Mouse (Mus musculus): ENCODE measurements around the gene Ift81.

The Ift81 gene

DNA sequence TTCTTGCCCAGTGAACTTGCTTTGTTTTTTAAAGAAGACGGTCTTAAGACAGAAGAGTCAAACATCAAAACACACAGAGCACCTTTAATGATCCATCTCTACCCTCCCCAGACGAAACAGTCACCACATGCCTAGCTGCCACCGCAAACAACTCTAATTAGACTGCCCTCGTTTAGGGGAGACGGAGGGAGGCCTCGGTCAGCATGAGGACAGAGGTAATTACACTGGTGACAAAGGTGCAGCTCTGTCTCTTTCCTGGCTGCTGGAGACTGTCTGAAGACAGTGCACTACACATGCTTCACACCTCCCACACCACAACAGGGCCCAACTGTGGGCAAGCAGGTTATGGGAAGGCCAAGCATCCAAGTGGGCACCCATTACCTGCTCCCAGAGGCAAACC is 66.5 kb downstream of the Ift81 start:
- DNase-seq (ENCODE audit: inconsistent ontology term), result no peak

DNA sequence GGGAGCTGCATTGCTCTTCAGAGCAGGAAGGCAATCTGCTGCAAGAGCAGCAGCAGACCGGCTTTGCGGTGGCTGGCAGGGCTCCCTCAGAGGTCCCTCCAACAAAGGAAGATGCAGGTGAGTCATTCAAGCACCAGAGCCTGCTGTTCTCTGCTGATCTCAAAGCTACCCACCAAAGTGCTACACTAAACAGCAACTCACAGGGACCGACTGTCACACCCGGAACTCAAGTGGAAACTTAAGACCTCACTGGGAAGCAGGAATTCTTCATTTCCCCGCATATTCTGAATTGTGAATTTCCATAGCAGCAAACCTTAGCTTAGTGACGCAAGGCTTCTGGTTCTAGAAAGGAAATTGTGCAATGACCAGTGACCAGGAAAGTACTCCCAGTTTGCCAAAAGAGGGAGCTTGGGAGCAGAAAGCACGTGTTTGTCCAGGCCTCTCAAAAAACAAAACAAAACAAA is 67.0 kb downstream of the Ift81 start:
- peak; percentile 88 for DNase-seq (ENCODE audit: inconsistent ontology term)

DNA sequence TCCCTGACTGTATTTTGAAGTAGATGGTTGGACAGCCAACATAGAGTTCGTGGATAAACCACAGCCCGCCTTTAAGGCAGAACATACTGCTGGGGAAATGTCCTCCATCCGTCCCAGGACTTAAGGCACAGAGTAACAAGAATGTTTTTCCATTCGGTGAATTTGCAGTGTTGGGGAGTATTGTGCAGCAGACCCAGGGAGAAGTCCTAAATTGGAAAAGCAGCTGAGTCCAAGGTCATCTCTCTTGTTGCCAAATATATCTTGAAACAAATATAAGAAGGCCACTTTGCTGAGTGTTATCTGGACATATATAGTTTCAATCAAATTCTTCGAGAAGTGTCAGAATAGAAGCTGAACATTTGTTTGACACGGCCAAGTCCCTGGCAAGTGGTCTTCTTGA is 70.9 kb downstream of the Ift81 start:
- DNase-seq (ENCODE audit: inconsistent ontology term), result no peak

DNA sequence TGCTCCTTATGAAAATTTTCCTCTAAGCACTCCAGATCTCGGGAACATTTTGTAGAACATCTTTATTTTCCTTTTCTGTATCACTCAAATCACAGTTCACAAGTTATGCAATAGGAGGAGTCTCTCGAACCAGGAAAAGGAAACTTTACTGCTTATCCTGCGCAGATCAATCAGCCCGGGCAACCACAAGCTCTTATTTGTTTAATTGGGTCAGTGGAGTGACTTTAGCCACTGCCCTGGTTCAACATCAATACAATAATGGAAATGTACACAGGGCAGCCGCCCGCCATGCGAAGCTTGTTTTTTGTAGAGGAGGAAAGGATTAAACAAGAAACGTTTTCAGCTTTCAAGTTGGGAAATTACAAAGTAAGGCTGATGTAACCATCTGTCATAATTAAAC is 72.4 kb downstream of the Ift81 start:
- DNase-seq (ENCODE audit: inconsistent ontology term), result no peak

DNA sequence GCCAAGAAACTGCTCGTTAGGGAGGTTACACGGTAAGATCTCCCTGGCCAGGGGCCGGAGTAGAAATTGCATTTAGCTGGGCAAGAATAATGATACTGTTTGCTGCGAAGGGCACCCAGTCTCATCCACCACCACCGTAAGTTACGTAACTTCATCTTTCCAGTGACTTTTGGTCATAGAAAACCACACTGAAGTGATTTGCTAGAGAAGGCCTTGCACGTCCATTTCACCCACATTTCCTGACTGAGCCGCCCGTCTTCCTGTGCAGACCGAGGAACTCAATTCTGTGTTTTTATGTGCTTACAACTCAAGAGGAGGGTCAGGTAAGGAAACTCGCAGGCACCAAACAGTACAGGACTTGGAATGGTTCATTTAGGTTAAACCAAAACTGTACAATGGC is 76.2 kb downstream of the Ift81 start:
- DNase-seq (ENCODE audit: inconsistent ontology term), result no peak

DNA sequence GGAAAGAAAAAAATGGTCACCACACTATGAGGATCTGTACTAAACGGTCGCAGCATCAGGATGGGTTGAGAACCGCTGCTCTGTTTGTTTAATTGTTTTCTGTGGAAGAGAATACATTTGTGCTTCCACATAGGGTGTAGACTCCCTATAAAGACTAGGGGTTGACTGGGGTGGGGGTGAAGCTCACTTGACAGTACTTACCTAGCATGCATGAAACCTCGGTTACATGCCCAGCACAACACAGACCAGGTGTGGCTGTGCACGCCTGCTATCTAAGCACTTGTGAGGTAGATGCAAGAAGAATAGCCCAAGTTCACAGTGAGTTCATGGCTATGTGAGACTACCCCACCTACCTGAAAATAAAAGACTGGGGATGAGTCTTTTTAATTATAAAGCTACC is 76.7 kb downstream of the Ift81 start:
- no peak for DNase-seq (ENCODE audit: inconsistent ontology term)

DNA sequence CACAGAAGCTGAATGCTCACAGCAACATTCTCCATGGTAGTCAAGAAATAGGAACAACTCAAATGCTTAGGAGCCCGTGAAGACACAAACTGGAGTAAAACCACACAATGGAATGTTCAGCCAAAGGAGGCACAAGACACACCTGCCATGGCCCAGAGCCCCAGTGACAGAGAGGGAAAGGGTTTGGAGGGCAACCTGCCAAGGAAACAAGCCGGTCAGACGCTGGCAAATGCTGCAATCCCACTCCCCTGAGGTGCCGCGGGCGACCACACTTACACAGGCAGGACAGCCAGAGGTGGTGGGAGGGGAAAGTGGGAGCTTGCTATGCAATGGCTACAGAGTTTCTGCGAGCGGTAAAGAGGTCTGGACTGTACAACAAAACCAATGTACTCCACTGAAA is 80.4 kb downstream of the Ift81 start:
- no peak for DNase-seq (ENCODE audit: inconsistent ontology term)

DNA sequence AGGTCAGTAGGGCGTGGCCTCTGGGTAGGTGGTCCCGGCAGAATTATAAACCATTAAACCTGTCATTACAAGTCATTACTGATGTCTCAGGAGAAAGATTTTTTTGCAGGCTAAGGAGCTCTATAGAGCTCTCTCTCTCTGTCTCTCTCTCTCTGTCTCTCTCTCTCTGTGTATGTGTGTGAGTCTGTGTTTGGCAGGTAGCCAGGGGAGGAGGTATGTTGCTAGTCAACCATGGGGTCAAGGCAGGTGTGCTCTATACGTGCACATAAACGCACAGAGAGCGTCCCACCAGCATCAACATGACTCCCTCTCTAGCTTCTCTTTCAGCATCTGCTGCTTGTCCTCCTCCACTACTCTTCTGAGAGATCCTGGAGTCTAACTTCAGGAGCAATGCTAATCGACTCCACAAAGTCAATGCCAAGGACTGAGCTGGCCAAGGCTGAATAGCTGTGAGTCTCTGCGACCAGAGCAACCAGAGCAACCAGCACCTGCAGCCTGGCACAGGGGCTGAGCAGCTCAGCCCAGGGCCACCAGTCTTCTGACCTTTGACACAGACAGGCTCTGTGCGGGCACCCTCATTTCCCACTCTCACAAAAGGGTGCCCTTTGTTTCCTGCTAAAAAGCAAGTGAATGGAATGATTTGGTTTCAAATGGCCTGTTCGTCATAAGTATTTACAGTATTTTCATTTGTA is 84.3 kb downstream of the Ift81 start:
- no peak for DNase-seq (ENCODE audit: inconsistent ontology term)

DNA sequence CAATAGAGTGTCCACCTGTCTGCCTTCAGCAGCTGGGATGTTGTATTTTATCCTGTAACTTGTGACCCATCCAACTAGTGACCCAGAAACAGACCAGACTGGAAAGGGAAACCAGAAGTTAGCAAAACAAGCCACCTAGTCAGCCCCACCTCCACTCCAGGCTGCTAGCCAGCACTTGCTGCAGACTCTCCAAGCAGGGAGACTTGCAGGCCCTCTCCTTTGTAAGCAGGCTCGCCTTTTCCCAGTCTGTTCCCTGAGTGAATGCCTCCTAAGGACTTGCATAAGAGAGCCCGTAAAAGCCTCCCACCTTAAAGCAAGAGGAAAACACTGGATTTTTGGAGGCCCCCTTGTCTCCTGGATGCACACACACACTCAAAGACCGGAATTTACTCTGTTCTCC is 85.0 kb downstream of the Ift81 start:
- DNase-seq (ENCODE audit: inconsistent ontology term), result peak; percentile 24

DNA sequence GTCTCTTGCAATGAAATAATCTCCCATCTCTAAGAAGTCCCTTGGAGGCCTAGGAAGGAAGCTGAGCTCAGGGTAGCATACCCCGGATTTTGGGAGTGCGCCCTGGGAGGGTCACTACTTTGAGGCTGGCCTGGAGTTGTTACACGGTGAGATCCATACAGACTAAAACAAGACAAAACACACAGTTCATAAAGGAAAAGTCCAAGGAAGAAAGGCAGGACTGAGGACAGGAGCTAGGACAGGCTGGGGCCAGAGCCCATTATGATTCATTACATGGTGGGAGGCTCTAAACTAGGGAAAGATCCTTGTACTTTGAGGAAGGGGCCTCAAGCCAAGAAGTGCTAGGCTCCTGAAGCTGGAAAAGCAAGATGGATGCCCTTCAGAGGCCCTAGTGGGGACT is 85.7 kb downstream of the Ift81 start:
- DNase-seq (ENCODE audit: inconsistent ontology term), result no peak

DNA sequence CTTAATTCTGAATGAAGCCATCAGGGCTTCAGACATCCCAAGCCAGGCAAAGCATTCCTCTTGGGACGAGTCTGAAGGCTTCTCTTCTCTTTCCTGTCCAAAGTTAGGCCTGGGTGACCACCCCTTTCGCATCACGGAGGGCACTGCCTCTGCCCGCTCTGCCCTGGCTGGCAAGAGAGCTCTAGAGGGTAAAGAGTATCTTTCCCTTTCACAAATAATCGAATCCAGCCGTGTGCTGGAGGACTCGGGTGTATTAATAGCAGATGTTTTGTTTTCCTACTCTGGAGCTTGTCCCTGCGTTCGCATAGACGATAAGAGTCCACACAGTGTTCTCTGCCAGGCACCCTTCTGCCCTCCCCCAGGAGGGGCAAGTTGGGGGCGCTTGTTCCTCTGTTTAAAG is 86.6 kb downstream of the Ift81 start:
- no peak for DNase-seq (ENCODE audit: inconsistent ontology term)

DNA sequence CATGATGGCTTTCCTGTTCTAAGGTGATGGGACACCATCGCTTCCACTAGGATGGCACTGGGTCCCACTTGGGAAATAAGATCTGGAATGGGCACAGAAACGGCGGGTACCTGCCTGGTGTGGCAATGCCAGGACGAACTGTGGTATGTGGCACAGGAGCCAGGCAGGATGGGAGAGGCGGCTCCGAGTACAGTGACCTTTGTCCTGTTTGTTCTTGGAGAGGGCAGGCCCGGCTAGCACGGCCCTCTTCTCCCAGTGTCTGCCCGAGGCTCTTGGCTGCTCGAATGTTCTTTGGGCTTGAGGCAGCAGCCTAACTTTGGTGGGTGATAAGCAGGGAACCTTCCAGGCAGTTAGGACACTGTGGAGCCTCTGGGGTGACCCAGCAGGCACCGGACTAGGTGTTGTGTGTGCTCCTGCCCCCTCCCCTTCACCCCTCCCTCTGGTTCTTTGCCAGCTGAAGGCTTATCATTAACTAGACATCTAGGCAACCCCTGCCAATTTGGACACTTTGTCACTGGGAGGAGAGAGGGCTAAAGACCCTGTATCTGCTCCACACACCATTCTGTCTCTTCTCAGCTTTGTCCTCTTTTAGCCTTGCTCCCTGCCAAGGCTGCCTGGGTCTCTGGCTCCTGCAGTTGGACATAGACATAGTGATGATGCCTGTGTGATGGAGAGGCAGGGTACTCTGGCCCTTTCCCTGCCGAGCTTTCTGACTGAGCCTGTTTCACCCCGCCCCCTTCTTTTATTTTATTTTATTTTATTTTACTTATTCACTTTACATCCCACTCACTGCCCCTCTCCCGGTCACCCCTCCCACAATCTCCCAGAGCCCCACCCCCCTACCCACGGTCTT is 87.2 kb downstream of the Ift81 start:
- no peak for DNase-seq (ENCODE audit: inconsistent ontology term)

DNA sequence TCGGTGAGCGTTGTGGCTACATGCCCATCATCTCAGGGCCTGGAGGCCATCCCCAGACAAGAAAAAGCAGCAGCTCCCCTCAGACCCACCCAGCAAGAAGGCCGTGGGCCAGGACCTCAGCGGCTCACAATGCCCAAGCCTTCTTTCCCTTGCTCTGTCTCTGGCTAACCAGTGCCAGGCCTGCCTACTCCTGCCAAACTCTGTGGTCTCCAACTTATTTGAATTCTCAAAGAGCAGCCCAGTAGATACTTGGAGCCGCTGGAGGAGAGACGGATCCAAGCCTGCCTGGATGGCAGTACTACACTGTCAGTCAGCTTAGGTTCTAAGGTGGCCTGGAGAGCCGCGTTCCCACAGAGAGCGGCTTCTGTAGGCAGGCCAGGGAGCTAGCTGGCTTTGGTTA is 87.9 kb downstream of the Ift81 start:
- DNase-seq (ENCODE audit: inconsistent ontology term), result peak; percentile 60

DNA sequence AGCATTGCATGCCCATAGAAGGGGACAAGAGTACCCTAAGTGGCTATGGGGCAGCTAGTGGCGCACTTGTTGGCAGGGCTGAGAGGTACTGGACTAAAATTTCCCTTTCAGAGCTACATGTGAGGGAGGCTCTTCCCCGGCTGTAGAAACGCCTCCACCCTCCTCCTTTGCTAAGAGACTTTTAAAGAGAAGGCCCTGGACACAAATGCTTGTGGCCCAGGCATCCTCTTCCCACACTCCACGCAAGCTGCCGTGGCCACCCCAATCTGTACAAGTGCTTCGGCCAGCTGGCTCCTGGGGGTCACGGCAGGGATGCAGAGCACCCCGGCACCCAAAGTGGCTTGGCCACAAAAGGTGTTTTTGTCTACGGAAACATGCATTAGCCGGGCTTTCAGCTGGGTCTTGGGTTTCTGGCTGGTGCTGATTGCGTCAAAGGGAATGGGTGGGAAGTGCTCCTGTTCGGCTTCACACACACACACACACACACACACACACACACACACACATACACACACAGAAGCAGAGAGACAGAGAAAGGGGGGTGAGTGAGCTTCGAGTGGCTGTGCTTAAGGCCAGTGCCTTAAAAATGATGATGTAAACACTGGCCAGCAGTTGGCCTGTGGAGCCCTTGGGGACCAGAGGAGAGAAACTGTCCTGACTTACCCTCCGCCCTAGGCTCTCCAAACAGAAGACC is 88.9 kb downstream of the Ift81 start:
- no peak for DNase-seq (ENCODE audit: inconsistent ontology term)

DNA sequence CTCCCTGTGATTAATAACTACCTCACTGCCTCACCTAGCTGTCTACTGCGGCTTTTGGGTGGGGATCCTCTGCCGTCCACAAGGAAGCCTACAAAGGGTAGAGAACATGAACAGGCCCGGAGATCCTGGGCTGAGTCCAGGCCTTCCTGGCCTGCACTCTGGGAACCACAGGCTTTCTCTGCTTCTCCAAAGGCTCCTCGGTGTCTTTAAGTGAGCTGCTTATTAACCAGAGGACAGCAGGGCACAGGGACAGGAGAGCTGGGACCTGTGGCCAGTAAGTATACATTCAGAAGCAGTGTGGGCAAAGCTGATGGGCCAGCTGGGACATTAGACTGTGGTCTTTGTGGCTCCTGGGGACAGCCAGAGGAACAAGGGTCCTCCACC is 89.5 kb downstream of the Ift81 start:
- no peak for DNase-seq (ENCODE audit: inconsistent ontology term)

DNA sequence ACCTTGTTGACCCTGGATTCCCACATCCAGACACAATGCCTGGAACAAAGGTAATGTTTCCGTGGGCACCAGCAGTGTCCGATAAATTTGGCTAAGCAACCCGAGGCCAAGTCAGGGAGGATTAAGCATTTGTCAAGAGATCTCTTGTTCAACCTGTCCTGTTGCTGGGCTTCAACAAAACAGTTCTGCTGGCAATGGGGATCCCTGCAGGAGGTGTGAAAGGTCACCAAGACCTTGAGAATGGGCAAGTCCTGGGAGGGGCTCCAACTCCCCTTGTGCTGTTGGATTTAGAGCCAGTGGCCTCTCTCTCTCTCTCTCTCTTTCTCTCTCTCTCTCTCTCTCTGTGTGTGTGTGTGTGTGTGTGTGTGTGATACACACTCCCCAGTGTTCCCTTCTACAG is 90.1 kb downstream of the Ift81 start:
- DNase-seq (ENCODE audit: inconsistent ontology term), result no peak

DNA sequence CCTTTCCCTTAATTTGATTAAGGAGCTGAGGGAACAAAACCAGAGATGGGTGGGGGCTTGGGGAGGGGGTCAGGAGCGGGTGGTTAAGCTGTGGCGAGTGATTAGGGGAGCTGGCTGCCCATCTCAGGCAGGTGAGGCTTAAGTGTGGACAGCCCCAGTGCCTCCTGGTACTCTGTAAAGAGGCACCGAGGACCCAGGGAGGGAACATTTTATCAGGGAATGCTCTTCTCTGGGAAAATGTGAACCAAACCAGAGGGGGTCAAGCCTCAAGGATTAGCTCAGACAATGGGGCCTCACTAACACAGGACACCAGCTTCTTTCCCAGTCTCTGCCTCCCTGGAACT is 93.2 kb downstream of the Ift81 start:
- DNase-seq (ENCODE audit: inconsistent ontology term), result no peak

DNA sequence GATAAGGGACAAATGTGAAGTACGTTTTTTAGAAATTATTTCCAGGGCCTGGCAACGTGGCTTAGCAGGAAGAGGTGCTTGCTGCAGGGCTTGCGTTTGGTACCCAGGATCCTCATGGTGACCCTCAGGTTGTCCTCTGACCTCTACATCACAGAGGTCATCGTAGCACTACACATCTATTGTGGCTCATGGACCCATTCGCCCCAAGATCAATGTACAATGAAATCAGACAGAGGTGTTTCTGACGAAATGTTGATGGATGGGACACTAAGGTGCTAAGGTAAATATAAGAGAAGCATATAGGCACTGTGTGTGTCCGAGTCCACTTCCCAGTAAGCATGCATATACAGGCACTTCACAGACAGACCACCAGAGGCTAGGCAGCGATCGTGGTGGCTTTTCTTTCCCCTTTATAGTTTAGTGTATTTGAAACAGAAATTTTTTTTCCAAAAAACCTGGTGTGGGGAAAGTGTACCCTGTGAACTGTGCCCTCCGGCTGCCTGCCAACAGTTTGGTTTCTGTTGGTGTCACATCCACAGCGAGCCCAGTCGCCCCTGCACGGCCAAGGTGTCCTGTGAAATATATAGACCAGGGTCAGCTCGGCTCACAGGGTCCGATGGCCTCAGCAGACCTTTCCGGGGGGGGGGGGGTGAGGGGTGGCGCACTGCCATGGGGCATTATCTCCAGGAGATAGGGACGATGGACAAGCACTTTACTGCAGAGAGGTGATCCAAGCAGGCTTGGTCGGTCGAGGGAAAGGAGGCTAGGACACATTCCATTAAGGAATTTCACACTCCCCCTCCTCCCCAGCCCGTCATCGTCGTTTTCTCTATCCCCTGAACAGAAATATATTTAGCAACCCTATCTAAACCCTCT is 93.8 kb downstream of the Ift81 start:
- no peak for DNase-seq (ENCODE audit: inconsistent ontology term)

DNA sequence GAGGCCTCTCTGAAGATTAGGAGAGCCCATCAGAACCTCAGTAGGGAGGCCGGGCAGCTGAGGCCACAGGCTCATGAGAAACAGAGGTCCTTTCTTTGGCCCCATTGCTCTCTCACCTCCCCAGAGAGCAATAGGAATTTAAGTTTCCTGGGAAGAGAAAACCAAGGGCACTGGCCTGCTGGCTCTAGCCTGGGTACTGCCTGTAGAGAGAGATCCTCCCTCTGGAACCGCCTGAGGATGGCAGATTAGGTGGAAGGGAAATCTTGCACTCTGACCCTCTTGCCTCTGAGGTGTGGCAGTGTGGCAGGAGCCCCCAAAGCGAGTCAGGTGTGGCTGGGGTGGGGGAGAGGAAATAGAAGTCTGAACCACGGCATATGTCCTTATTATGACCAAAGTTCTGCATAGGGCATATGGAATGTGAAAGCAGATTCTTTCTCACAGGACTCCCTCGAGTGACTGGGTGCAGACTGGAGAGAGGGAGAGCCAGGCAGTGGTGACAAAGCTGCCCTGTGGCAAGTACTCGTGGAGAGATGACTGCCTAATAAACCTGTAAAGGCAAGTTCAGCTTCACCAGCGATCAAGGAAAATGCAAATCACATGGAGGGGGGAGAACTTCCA is 95.2 kb downstream of the Ift81 start:
- no peak for DNase-seq (ENCODE audit: inconsistent ontology term)

DNA sequence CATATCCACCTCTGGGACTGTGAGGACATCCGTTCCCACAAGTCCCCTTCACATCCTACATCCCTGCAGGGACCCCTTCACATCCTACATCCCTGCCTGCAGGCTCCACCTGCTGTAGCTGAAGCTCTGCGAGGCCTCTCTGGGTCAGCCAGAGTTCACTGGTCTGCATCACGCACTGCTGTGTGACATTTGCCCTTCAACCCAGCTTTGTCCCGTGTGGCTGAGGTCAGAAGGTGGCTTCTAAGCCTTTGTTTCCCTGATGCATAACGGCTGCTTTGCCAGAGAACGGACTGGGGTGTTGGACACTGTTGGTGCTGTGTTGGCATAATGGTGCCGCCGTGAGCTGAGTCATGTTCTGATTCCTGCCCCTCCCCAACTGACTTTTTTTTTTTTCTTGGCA is 96.1 kb downstream of the Ift81 start:
- DNase-seq (ENCODE audit: inconsistent ontology term), result no peak

DNA sequence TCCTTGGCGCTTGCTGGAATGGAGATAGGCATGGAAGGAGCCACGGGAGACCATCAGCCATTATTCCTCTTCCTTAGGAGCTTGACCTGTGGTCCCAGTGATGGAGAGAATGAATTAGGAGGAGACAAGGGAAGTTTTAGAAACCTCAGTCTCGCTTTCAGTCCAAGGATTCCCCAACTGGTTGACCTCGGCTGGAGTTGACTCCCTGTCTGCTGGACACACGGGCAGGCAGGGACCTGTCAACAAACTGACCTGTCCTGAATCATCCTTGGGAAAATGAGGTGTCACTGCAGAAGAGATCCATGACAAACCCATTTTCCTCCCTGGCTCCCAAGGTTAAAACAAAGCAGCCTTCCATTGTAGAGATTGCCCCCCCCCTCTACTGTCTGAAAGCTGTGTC is 97.4 kb downstream of the Ift81 start:
- DNase-seq (ENCODE audit: inconsistent ontology term), result no peak
